Mouse (Mus musculus) cerebellum, adult 9-11 months (tissue): ENCODE results near the gene Icam2.
"Not testable (repeated sequence)": the region's sequence is repeated elsewhere in the genome, so short reads cannot be mapped to it uniquely, and the experiment has no call there.

Source experiments
- DNase-seq: peaks from one replicate; pipeline ENCODE4 v3.0.0; 2022

Gene Icam2

GRCm38 (mm10) chr11:106339323-106339722, 48.6 kb downstream of the Icam2 start:
- not testable (repeated sequence) for DNase-seq

DNA sequence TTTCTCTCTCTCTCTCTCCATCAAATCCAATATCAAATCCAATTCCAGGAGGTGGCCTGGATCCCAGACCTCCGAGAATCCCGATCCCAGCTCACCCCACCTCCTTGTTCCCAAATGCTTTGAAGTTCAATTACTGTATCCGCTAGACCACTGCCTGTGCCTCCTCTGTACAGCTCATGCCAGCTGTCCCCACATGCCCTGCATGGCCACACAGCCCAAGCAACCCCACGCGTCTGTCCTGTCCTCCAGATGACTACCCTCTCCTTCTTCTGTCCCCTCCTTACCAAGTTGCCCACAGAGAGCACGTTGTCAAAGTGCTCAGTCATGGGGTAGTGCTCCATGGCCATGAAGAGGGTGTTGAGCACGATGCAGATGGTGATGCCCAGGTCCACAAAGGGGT, 49.0 kb downstream of the Icam2 start:
- no peak for DNase-seq

DNA sequence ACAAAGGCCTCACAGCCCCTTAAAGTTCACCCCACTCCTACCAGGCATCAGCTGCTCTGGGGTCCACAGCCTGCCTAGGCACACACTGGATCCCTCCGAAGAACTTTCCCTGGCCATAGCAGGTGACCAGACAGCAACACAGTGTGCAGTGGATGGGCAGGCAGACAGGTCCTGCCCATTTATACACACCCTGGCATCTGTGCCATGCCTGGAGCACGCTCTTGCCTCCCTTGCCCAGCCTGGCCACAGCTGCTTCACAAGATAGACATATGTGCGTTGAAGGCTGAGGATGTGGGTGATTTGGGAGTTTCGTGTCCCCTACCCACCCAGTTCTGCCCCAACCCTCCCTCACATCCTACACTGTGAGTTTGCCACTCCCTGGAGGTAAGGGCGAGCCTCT, 49.8 kb downstream of the Icam2 start:
- DNase-seq, result no peak

- no peak for DNase-seq
These were observed 53.8 kb downstream of the Icam2 start for GRCm38 (mm10) chr11:106334066-106334465.

DNA sequence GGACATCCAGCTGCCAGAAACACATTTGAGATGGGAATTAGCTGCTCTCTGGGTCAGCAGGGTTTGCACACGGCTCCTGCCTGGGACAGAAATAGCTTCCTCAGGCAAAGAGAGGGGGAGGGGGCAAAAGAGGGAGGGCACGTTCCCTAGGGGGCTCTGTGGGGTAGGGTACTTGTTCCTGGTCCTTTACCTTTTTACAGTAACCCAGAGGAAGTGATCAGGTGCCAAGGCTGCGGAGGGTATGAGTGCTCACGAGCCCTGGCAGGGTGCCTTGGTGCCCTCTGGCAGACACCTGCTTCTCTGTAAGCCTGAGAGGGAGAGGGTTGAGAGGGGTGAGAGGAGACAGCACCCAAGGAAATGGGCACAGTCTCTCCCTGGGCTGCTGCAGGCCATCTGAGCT, 55.4 kb downstream of the Icam2 start:
- peak; percentile 30 for DNase-seq

GRCm38 (mm10) chr11:106329682-106330081, 58.2 kb downstream of the Icam2 start:
- DNase-seq, result peak; percentile 45

DNA sequence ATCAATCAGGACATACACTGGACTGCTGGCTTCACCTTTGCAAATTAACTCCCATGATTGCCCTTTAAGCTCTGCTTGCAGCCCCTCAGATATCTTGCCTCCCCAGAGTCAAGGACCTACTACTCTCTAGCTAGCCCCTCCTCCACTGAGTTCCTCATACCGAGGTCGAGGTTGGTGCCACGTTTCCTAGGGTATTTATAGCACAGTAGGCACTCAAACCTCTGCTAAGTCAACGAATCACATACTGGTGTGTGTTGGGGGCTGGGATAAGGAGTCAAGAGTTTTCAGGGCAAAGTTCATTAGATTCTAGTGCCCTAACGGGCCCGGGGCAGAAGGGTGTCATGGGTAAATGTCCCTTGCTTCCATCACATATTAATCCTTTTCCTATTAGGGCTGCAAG, 58.7 kb downstream of the Icam2 start:
- no peak for DNase-seq

DNA sequence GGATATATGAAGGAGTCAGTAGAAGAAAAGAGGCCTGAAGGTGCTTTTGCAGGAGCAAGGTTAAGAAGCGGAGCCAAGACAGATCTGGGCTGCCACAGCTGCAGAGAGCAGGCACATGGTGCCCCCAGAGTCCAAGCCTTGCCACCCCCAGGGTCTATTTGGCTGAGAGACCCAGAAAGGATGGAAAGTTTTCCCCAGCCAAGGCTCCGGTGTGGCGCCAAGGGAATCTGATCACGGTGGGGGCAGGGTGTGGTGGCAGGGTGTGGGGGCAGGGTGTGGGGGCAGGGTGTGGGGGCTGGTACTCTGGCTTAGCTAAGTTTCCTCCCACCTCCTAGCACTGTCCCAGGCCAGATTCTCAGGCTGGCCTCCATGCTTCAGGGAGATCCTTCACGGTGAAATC, 59.4 kb downstream of the Icam2 start:
- DNase-seq, result no peak
